Mouse (Mus musculus) heart, embryonic 10.5 days (tissue): ENCODE results near the gene Mfsd4b3. TPM values are rescaled to one million over a fixed set of nuclear protein-coding genes. Genes with fewer than 3 reads are reported as not detected.
"Not testable (repeated sequence)": the region's sequence is repeated elsewhere in the genome, so short reads cannot be mapped to it uniquely, and the experiment has no call there.

ENCODE experiments used
- DNase-seq: peaks from one replicate; pipeline ENCODE4 v3.0.0-alpha.2; 2017; ENCODE audit warnings: low spot score
- H3K27ac ChIP-seq: fragments of 300-500 bp; sonication (generic); 2 replicates; pipeline ENCODE4 v1.5.1; 2016; ENCODE audit warnings: mild to moderate bottlenecking
- H3K27me3 ChIP-seq: fragments of 300-500 bp; sonication (generic); 2 replicates; pipeline ENCODE4 v1.6.1; 2016; ENCODE audit warnings: mild to moderate bottlenecking; ENCODE audit not compliant: poor library complexity, insufficient read depth, severe bottlenecking
- H3K36me3 ChIP-seq: fragments of 300-500 bp; sonication (generic); 2 replicates; pipeline ENCODE4 v1.6.1; 2016; ENCODE audit warnings: mild to moderate bottlenecking, moderate library complexity
- H3K4me1 ChIP-seq: fragments of 300-500 bp; sonication (generic); 2 replicates; pipeline ENCODE4 v1.6.1; 2016; ENCODE audit warnings: mild to moderate bottlenecking
- H3K4me3 ChIP-seq: fragments of 300-500 bp; sonication (generic); 2 replicates; pipeline ENCODE4 v1.5.1; 2016; ENCODE audit warnings: mild to moderate bottlenecking, moderate library complexity
- H3K9me3 ChIP-seq: fragments of 300-500 bp; sonication (generic); 2 replicates; pipeline ENCODE4 v1.6.1; 2016; ENCODE audit warnings: mild to moderate bottlenecking, moderate library complexity
- WGBS: fragments of 180-500 bp; shearing (Covaris S2); methylation state at CpG from one replicate; pipeline ENCODE4 v1.1.7; 2016; 5-methylcytosine and 5-hydroxymethylcytosine counted together
- polyA plus RNA-seq: library from polyadenylated mRNA; unstranded; fragments of >200 nt; fragmentation: Nextera tagmentation; extraction: Ambion mirVana; gene quantifications from 2 replicates; pipeline ENCODE4 v1.2.1, GENCODE M21; 2016

The Mfsd4b3 gene
- polyA plus RNA-seq, 1 experiment from 2014 or later: 0.58 TPM

DNA sequence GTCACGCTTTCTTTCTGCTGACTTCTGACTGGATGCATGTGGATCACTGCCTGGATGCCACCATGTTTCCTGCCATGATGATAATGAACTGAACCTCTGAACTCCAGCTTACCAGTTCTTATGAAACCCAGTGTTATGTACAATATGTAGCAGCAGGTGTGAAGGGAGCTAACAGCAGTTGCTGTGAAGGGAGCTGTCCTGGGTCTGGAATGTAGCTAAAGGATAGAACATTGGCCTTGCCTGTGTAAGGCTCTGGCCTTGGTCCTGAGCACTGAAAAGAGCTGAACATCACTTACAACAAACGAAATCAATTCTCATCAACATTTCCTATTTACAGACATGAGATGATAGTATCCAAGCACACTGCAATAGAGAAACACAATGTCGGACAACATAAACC, 7.6 kb upstream of the Mfsd4b3 start:
- Histone ChIP-seq H3K9me3 (no peaks in the 10 kb centered on the region), H3K4me1 (no peaks in the 10 kb centered on the region), H3K36me3 (no peaks in the 10 kb centered on the region), H3K27me3 (no peaks in the 10 kb centered on the region), H3K27ac (no peak overlapping the region), H3K4me3 (no peak overlapping the region)
- WGBS: 80% methylated on average over 3 of the region's 3 CpGs
- DNase-seq: no peak

DNA sequence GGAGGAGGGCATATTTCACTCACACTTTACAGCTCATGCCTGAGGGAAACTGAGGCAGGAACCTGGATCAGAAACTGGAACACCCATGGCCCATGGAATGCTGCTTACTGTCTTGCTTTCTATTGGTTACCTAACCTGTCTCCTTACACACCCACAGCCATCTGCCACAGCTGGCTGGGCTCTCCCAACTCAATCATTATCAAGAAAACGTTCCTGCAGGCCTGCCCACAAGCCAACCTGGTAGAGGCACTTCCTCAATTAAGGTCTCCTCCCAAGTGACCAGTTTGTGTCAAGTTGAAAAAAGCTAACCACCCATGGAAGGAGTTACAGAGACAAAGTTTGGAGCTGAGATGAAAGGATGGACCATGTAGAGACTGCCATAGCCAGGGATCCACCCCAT, 2.0 kb upstream of the Mfsd4b3 start:
- H3K4me1 ChIP-seq: 0 out of 2 replicates have a peak, but pooled peaks cover 3% of the 10 kb centered on the region
- DNase-seq: no peak
- no peak overlapping the region for H3K4me3 ChIP-seq
- no peaks in the 10 kb centered on the region for H3K36me3 ChIP-seq
- no peak overlapping the region for H3K27ac ChIP-seq
- H3K27me3 ChIP-seq: no peaks in the 10 kb centered on the region
- WGBS: 54% methylated on average over 1 of the region's 1 CpGs
- H3K9me3 ChIP-seq: no peaks in the 10 kb centered on the region

DNA sequence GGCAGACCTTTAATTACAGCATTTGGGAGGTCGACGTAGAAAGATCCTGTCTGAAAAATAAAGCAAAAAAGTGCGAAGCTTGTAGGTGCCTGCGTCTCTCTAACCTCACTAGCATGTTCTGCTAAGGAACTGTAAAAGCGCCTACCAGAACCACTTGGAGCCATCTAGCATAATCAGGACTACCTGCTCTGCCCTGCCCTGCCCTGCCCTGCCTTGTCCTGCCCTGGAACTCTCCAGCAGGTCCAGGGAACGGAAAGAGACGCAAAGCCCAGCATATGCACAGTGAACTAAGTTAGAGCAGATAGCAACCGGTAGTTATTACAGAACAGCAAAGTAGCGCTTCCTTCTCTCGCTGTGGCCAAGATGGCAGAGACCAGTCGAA, 479 bp upstream of the Mfsd4b3 start:
- no peak for DNase-seq
- Histone ChIP-seq H3K27ac (no peak overlapping the region), H3K4me3 (peak overlapping the region; percentile 70), H3K36me3 (no peaks in the 10 kb centered on the region), H3K27me3 (no peaks in the 10 kb centered on the region), H3K9me3 (no peaks in the 10 kb centered on the region), H3K4me1 (0 out of 2 replicates have a peak, but pooled peaks cover 3% of the 10 kb centered on the region)
- 44% methylated on average over 11 of the region's 11 CpGs for WGBS

DNA sequence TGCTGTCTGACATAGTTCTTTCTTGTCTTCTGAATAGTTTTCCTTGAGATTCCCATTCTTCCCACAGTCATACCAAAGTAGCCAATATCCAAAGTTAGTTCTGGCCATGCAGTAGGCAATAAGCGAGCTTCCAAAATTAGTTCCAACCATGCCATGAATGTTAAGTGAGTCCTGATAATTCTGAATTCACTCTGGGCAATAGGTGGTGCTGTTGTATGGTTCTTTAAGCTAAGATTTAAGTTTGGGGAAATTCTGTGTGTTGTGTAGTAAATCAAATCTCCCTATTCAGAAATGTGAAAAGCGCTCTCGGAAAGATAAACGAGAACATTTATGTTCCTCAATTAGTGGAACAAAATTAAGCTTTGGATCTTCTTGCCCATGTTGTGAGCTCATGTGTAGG, 1.7 kb downstream of the Mfsd4b3 start:
- H3K36me3 ChIP-seq: no peaks in the 10 kb centered on the region
- H3K4me3 ChIP-seq: no peak overlapping the region
- H3K9me3 ChIP-seq: no peaks in the 10 kb centered on the region
- H3K27ac ChIP-seq: no peak overlapping the region
- 0 out of 2 replicates have a peak, but pooled peaks cover 3% of the 10 kb centered on the region for H3K4me1 ChIP-seq
- no peaks in the 10 kb centered on the region for H3K27me3 ChIP-seq
- DNase-seq: no peak
- 67% methylated on average over 4 of the region's 4 CpGs for WGBS

DNA sequence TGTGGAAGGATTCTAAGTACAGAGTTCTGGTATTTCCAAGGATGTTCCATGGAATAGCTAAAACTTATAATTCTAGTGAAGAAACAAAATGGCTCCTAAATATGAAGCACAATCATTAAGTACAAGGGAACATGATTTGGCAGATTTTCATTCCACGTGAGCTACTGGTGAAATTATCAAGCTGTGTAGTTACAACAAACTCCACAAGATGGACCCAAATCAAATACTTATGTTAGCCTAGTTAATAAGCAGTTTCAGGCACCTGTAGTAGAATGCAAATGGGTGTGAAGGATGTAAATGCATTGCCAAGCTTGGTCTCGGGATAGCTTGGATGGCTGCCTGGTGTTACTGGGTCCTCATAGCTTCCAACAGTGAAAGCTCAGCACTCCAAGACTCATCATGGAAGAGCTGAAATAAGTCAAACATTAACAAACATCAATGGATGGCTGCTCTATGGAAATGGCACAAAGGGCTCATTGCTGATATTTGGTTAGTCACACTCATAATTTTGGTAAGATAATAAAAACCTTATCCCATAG, 3.5 kb downstream of the Mfsd4b3 start:
- Histone ChIP-seq H3K36me3 (no peaks in the 10 kb centered on the region), H3K9me3 (no peaks in the 10 kb centered on the region), H3K27me3 (no peaks in the 10 kb centered on the region), H3K27ac (no peak overlapping the region), H3K4me3 (no peak overlapping the region), H3K4me1 (0 out of 2 replicates have a peak, but pooled peaks cover 3% of the 10 kb centered on the region)
- WGBS: 73% methylated on average over 2 of the region's 2 CpGs
- no peak for DNase-seq

DNA sequence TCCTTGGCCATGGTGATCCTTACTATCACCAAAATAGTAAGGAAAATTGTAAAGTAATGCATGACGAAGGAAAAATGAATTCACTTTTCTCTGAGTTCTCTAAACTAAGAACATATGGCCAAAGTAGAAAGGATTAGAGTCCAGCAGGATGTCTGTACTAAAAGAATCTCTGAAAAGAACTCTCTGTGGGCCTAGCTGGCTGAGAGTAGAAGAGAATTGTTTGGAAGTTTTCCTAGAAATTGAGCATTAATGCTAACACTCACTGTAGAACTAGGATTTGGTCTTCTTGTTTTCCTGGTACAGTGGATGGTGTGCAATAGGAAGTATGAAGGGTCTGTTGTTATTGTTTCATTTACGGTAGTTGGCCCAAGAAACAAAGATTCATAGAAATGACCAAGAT, 4.8 kb downstream of the Mfsd4b3 start:
- WGBS: 81% methylated on average over 2 of the region's 2 CpGs
- H3K4me3 ChIP-seq: no peak overlapping the region
- no peaks in the 10 kb centered on the region for H3K27me3 ChIP-seq
- H3K9me3 ChIP-seq: no peaks in the 10 kb centered on the region
- no peaks in the 10 kb centered on the region for H3K4me1 ChIP-seq
- H3K27ac ChIP-seq: no peak overlapping the region
- no peak for DNase-seq
- no peaks in the 10 kb centered on the region for H3K36me3 ChIP-seq

DNA sequence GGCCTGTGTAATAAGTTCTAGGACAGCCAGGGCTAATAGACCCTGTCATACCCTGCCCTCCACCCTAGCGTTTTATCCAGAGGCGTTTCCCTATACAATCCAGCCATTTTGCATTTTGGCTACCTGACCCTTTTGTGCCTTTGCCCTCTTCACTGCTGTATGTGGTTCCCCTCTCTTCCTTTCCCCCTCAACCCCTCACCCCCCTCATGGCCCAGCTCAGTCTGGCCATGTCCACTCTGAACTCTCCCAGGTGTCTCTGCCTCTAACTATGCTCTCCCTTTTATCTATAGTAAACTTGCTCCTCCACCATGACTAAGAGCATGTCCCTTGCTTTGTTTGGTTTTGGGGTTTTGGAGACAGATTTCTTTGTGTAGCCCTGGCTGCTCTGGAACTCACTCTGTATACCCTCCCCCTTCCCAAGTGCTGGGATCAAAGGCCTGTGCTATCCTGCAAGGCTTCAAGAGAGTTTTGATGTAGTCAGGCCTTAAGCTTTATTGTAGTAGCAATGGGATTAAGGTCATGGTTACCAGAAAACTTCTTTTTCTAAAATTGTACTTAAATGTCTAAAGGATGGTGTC, 10.5 kb downstream of the Mfsd4b3 start:
- no peak for DNase-seq
- Histone ChIP-seq H3K4me1 (no peaks in the 10 kb centered on the region), H3K27me3 (no peaks in the 10 kb centered on the region), H3K27ac (no peak overlapping the region), H3K4me3 (no peak overlapping the region), H3K9me3 (no peaks in the 10 kb centered on the region), H3K36me3 (no peaks in the 10 kb centered on the region)
- 88% methylated on average over 2 of the region's 2 CpGs for WGBS

DNA sequence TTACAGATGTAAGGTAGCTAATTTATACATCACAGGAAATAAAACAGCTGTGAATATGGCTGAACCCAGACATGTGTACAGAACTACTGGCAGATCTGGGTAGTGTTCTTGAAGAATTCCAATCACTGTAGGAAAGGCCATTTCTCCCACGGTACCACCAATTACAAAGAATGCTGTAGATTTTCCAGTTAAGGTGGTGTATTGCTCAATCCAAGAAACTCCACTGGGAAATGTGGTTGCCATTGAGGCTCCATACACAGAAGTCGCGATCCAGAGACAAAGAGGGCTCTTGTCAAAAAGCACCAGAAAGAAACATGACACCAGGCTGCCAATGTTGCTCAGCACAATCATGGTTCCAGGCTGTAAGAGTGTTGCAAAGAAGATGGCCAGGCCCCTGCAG, 12.8 kb downstream of the Mfsd4b3 start:
- H3K4me3 ChIP-seq, H3K36me3 ChIP-seq, H3K27me3 ChIP-seq, H3K4me1 ChIP-seq, DNase-seq, H3K27ac ChIP-seq, H3K9me3 ChIP-seq: not testable (repeated sequence)
- WGBS: 77% methylated on average over 3 of the region's 3 CpGs

DNA sequence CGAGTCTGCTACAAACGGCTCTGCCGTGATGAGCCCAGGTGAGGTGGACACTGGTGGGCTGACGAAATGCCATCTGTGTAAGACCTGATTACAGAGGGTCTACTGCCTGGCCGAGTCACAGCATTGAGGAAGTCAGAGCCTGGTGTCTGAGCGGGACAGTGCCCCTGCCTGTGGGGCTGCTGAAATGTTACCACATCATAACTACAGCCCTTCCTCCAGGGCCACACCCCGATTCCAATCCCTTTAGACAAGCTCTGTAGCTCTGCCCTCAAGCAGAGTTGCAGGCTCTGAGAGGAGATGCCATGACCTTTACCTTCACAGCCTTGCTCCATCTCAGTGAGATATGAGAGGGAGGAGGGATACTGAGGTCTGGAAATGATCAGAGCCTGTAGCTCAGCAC, 23.4 kb downstream of the Mfsd4b3 start:
- WGBS: 76% methylated on average over 7 of the region's 7 CpGs
- 0 out of 2 replicates have a peak, but pooled peaks cover 4% of the 10 kb centered on the region for H3K27me3 ChIP-seq
- no peak overlapping the region for H3K27ac ChIP-seq
- H3K4me3 ChIP-seq: no peak overlapping the region
- no peaks in the 10 kb centered on the region for H3K9me3 ChIP-seq
- no peak for DNase-seq
- H3K36me3 ChIP-seq: no peaks in the 10 kb centered on the region
- H3K4me1 ChIP-seq: peaks cover 5% of the 10 kb centered on the region; the same call in 1 of the 2 replicates

DNA sequence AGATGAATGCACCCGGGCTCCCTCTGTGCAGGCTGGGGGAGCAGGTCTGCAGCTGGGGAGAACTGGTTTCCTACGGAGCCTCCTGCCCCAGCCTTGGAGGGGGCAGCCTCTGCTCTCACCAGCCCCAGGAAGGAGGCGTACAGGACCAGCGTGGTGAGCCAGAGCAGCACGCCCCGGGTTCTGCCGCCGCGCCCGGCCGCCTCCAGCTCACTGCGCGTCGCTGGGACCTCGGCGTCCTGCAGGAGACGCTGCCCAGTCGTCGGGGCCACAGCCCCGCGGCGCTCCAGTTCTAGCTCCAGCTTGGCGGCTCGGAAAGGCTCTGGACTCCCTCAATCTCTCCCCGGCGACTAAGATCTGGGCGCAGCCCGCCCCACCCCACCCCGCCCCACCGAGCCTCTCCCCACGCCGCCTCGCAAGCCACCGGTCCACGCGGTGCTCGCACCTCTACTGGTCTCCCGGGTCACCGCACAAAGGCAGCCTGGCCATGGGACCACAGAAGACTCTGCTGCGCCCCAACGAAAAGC, 33.3 kb downstream of the Mfsd4b3 start, which contains the start of gene Mfsd4b2:
Gene Mfsd4b2 (minus strand): TSS at position 308 of the 524 bp plus-strand sequence.
- peaks cover 14% of the 10 kb centered on the region for H3K4me1 ChIP-seq
- peaks cover 19% of the 10 kb centered on the region for H3K27me3 ChIP-seq
- WGBS: 2% methylated on average over 41 of the region's 41 CpGs
- peak within 1 kb of the TSS; percentile 76 for H3K27ac ChIP-seq
- H3K9me3 ChIP-seq: no peaks in the 10 kb centered on the region
- no peaks in the 10 kb centered on the region for H3K36me3 ChIP-seq
- peak within 1 kb of the TSS; percentile 64 for H3K4me3 ChIP-seq
- peak; percentile 78 for DNase-seq

DNA sequence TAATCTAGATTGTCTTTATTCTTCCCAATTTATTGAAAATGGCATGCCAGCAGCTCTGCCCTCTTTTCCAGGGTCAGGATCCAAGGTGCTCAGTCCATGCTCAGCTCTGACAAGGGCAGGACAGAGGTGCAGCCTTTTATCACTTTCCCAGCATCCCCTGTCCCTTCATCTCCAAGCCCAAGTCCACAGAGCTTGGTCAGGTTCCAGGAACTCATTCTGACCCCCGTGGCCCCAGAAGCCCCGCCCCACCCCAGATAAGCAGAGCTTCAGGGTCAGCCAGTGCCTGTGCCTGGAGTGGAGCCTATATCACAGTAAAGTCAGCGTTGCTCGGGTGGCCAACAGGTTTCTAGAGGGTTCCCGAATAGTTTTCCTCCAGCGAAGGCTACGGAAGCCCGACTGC, 35.4 kb downstream of the Mfsd4b3 start:
- H3K27ac ChIP-seq, H3K9me3 ChIP-seq, H3K36me3 ChIP-seq, H3K4me3 ChIP-seq: not testable (repeated sequence)
- peaks cover 14% of the 10 kb centered on the region for H3K4me1 ChIP-seq
- H3K27me3 ChIP-seq: peaks cover 19% of the 10 kb centered on the region
- 44% methylated on average over 8 of the region's 8 CpGs for WGBS
- peak; percentile 93 for DNase-seq

DNA sequence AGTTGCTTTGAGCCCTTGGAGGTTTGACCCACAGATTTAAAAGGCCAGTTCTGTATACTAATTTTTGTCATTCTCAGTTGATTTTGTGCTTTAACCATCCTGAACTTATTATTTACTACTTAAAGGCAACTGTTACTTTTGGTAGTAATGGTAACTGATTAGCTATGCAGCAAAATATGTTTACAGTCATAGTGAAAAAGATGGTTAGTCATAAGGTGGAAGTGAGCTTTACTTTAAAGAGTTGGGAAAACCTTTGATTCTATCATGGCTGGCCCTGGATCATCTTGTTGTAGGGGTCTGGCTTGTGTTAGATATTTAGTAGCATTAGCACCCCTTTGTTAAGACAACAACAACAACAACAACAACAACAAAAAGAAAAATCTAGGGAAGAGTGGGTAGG, 47.3 kb downstream of the Mfsd4b3 start:
- Histone ChIP-seq H3K9me3 (no peaks in the 10 kb centered on the region), H3K36me3 (no peaks in the 10 kb centered on the region), H3K4me3 (no peak overlapping the region), H3K27ac (no peak overlapping the region), H3K27me3 (no peaks in the 10 kb centered on the region), H3K4me1 (no peaks in the 10 kb centered on the region)
- DNase-seq: no peak

DNA sequence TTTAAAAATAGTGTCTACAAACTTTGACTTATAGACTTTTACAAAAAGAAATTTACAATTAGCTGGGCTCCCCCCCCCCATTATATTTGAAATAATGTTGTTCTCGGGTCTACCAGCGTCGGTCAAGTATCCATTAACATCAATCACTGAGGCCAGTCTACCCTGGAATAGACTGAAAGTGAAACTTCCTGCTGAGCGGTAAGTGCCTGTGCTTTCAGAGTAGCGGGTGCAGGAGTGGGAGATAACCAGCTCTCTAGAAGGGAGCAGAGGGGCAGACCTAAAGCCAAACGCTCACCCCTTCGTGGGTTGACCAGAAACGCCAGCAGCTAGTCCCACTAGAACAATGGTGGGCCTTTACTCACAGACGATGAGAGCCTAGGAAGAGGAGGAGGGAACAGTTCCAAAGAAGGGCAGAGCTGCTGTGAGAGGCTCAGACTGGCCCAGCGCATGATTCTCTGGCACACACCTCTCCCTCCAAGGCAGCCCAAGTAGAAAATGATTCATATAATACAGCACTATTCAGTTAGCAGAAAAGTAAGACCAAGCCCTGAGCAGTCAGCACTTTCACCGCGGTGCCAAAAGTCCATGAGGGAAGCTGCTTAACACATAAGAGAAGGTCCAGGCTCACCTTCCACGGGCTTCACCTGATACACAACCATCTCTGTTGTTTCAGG, 51.0 kb downstream of the Mfsd4b3 start:
- Histone ChIP-seq H3K9me3 (no peaks in the 10 kb centered on the region), H3K4me1 (no peaks in the 10 kb centered on the region), H3K27ac (no peak overlapping the region), H3K36me3 (no peaks in the 10 kb centered on the region), H3K4me3 (no peak overlapping the region), H3K27me3 (no peaks in the 10 kb centered on the region)
- 53% methylated on average over 13 of the region's 13 CpGs for WGBS
- DNase-seq: no peak
